Mouse (Mus musculus) central nervous system, embryonic 14 days (tissue): ENCODE measurements around the gene Luc7l2. TPM values are rescaled to one million over a fixed set of nuclear protein-coding genes. Genes with fewer than 3 reads are reported as not detected.

Experiments used
- polyA plus RNA-seq: library from polyadenylated mRNA; depleted of rRNA; stranded (reverse); fragments of >200 nt; gene quantifications from 2 replicates; pipeline ENCODE4 v1.2.3, GENCODE M21; 2012; rRNA removed

The Luc7l2 gene
- 149 and 177 TPM in 2 replicates for polyA plus RNA-seq

DNA sequence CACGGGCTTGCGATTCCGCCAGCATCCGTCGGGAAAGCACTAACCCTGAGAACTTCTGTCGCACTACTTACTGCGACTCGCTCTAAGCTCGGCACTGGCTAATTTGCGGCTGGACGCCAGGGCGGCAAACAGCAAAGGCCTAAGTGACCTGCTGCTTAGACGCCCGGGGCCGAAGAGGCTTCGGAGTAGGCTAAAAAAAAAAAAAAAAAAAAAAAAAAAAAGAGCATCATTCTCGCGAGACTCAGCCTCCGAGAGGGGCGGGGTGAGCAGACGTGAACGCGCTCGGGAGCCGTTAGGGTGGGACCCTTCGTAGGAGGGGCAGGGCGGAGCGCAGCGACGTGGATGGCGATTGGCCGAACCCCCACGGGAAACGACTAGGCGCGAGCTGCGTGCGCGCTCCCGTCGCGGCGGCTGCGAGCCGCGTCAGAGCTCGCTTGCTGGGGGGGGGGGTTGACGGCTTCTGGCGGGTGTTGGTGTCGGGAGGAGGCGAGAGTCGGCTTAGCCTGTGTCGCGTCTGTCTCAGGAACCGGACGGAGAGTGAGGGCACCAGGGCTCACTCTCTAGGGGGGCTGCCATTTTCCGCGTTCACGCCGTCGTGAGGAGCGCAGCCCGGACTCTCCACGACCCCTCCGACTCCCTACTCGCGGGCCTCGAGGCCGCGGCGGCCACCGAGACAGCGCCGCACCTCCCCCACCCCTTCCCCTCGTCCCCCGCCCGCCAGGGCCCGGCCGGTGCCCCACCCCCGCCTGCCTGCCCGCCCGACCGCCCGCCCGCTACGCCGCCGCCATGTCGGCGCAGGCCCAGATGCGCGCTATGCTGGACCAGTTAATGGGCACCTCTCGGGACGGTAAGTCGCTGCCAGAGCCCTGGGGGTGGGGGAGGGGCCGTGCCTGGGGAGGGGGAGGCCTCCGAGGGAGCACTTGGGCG lies at the start of gene Luc7l2:
Gene Luc7l2 (plus strand): TSS at position 273 of the 927 bp plus-strand sequence.

DNA sequence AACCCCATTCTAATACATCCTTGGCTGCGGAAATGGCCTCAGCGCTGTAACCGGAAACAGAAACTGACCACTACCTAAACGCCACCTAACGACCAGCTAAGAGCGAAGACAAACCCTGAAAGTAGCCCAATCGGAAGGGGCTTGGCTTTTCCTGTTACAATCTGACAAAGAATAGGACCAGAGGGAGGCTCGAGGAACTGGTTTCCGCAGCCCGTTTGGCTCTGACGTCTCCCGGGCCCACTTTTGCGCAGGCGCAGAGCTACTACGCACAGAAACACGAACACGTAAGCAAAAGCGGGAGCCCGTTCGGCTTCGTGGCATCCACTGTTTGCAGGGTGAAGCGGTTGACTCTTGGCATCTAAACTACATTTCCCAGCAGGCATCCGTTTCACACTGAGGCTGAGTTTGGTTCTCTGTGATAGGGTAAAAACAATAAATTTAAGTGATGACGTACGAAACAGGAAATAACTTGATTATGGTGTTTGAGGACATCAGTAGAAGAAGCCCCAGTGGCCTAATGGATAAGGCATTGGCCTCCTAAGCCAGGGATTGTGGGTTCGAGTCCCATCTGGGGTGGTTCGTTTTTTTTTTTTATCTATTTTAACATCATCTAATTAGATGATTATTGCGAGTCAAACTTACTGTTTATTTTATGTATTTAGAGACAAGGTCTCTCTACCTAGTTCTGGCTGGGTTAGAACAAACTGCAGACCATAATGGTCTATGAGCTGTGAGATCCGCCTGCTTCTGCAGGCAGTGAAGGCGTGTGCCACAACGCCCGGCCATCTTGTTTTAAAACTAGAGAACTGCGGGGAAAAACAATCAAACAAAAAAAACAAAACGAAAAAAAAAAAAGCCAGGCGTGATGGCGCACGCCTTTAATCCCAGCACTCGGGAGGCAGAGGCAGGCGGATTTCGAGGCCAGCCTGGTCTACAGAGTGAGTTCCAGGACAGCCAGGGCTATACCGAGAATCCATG lies 17.4 kb upstream of the Luc7l2 start, which contains the start of gene Fmc1:
Gene Fmc1 (plus strand): TSS at position 75 of the 978 bp plus-strand sequence.

DNA sequence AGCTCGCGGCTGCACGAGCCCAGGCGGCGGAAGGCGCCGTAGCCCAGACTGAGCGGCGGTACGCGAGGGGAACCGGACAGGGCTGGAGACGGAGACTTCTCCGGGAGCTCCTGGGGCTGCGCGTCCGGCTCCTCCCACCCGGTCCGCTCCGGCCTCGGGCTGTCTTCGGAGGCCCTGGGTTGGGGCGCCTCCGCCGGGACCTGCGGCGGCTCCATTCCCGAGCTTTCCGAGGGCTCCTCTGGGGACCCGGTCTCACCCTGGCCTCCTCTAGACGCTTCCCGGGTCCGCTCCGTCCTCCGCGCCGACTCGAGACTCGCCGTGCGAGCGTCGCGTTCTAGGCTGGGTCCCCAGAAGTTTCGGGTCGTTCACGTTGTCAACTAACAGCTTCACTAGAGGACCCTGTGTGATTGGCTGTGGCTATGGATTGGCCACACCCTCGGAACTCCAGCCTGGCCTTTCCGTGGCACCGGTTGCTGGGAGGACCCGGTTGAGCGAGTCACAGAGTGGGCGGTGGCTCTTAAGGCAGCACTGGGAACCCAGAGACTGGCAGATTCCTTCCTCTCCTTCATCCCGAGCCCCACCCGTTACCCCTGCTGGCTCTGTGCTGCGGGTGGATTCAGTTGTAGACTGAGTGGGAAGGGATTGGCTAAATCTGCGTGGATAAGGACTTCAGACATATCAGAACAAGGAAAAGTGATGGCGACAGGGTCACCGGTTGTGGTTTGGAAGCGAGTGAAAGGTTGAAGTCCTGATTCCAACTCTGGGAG lies 85.9 kb downstream of the Luc7l2 start, which contains the start of gene Klrg2:
Gene Klrg2 (minus strand): TSS at position 391 of the 767 bp plus-strand sequence.

Other genes starting within 250 kb of the Luc7l2 start
- gene Zc3hav1, start 196.7 kb upstream of the Luc7l2 start, polyA plus RNA-seq: 1.8 and 2.0 TPM in 2 replicates
- gene Ttc26, start 169.9 kb upstream of the Luc7l2 start, polyA plus RNA-seq: 7.1 and 7.9 TPM in 2 replicates
- gene Ubn2, start 117.4 kb upstream of the Luc7l2 start, polyA plus RNA-seq: 29.1 and 30.3 TPM in 2 replicates
- 145 and 159 TPM in 2 replicates for gene Fmc1, start 17.8 kb upstream of the Luc7l2 start, polyA plus RNA-seq
- gene Klrg2, start 85.9 kb downstream of the Luc7l2 start, polyA plus RNA-seq: 0.12 and 0.35 TPM in 2 replicates
- gene Clec2l, start 111.7 kb downstream of the Luc7l2 start, polyA plus RNA-seq: 29.3 and 31.0 TPM in 2 replicates